Mouse (Mus musculus) midbrain, embryonic 15.5 days (tissue): ENCODE measurements around the gene Zfp799. TPM values are rescaled to one million over a fixed set of nuclear protein-coding genes. Genes with fewer than 3 reads are reported as not detected.

ENCODE experiments used
- ATAC-seq: fragments of 200-750 bp; cut with Nextera tagmentation; replicated peaks from 2 replicates; pipeline ENCODE4 v1.8.0; 2017; ENCODE audit warnings: moderate TSS enrichment
- H3K27ac ChIP-seq: fragments of 300-500 bp; sonication (generic); 2 replicates; pipeline ENCODE4 v1.5.1; 2015; ENCODE audit warnings: mild to moderate bottlenecking, inconsistent platforms
- H3K27me3 ChIP-seq: fragments of 300-500 bp; sonication (generic); replicated peaks from 2 replicates; pipeline ENCODE4 v1.6.1; 2015; ENCODE audit warnings: inconsistent platforms
- H3K36me3 ChIP-seq: fragments of 300-500 bp; sonication (generic); replicated peaks from 2 replicates; pipeline ENCODE4 v1.6.1; 2015; ENCODE audit warnings: inconsistent platforms
- H3K4me1 ChIP-seq: fragments of 300-500 bp; sonication (generic); 2 replicates; pipeline ENCODE4 v1.6.1; 2015; ENCODE audit warnings: inconsistent platforms
- H3K4me2 ChIP-seq: fragments of 300-500 bp; sonication (generic); 2 replicates; pipeline ENCODE4 v1.6.1; 2015; ENCODE audit warnings: inconsistent platforms, mild to moderate bottlenecking, moderate library complexity
- H3K4me3 ChIP-seq: fragments of 300-500 bp; sonication (generic); 2 replicates; pipeline ENCODE4 v1.5.1; 2015; ENCODE audit warnings: mild to moderate bottlenecking, inconsistent platforms
- H3K9ac ChIP-seq: fragments of 300-500 bp; sonication (generic); 2 replicates; pipeline ENCODE4 v1.6.1; 2015; ENCODE audit warnings: mild to moderate bottlenecking, inconsistent platforms
- H3K9me3 ChIP-seq: fragments of 300-500 bp; sonication (generic); 2 replicates; pipeline ENCODE4 v1.6.1; 2016; ENCODE audit warnings: inconsistent platforms
- WGBS: fragments of 180-500 bp; shearing (Covaris S2); methylation state at CpG from one replicate; pipeline ENCODE4 v1.1.7; 2015; ENCODE audit warnings: mixed read lengths; 5-methylcytosine and 5-hydroxymethylcytosine counted together
- polyA plus RNA-seq: library from polyadenylated mRNA; unstranded; fragments of >200 nt; fragmentation: Nextera tagmentation; extraction: Ambion mirVana; gene quantifications from 2 replicates; pipeline ENCODE4 v1.2.1, GENCODE M21; 2015

Zfp799 gene
- polyA plus RNA-seq, 1 experiment from 2014 or later, result 22.2 TPM

- Histone ChIP-seq H3K27ac (no peak overlapping the region), H3K27me3 (no peaks in the 10 kb centered on the region), H3K9me3 (no peaks in the 10 kb centered on the region), H3K4me2 (no peak overlapping the region), H3K36me3 (peaks cover 35% of the 10 kb centered on the region), H3K4me3 (no peak overlapping the region), H3K9ac (no peak overlapping the region), H3K4me1 (no peaks in the 10 kb centered on the region)
- WGBS, result 91% methylated on average over 1 of the region's 1 CpGs
- ATAC-seq, result no peak
Observed at GRCm38 (mm10) chr17:32816074-32816784, 13.8 kb downstream of the Zfp799 start.

GRCm38 (mm10) chr17:32814136-32814535 is 15.9 kb downstream of the Zfp799 start:
- H3K4me1 ChIP-seq, result no peaks in the 10 kb centered on the region
- H3K4me2 ChIP-seq, result no peak overlapping the region
- no peak overlapping the region for H3K4me3 ChIP-seq
- no peaks in the 10 kb centered on the region for H3K9me3 ChIP-seq
- no peaks in the 10 kb centered on the region for H3K27me3 ChIP-seq
- no peak overlapping the region for H3K9ac ChIP-seq
- H3K36me3 ChIP-seq, result peaks cover 17% of the 10 kb centered on the region
- WGBS, result 83% methylated on average over 7 of the region's 7 CpGs
- ATAC-seq, result no peak
- H3K27ac ChIP-seq, result no peak overlapping the region

GRCm38 (mm10) chr17:32810648-32811047 is 19.4 kb downstream of the Zfp799 start:
- no peaks in the 10 kb centered on the region for H3K9me3 ChIP-seq
- H3K4me1 ChIP-seq, result peaks cover 24% of the 10 kb centered on the region
- H3K27ac ChIP-seq, result no peak overlapping the region
- no peaks in the 10 kb centered on the region for H3K36me3 ChIP-seq
- H3K4me2 ChIP-seq, result peak overlapping the region; percentile 54; the same call in 1 of the 2 replicates
- WGBS, result 9% methylated on average over 1 of the region's 1 CpGs
- no peaks in the 10 kb centered on the region for H3K27me3 ChIP-seq
- no peak overlapping the region for H3K9ac ChIP-seq
- ATAC-seq, result no peak
- 0 out of 2 replicates have a peak overlapping the region, but pooled peaks have one; percentile 1 for H3K4me3 ChIP-seq

GRCm38 (mm10) chr17:32809544-32810374 is 20.3 kb downstream of the Zfp799 start, which contains the start of gene Zfp811:
Gene Zfp811, minus strand, starts transcription at chr17:32809931.
- peak within 1 kb of the TSS; percentile 96 for H3K27ac ChIP-seq
- H3K36me3 ChIP-seq, result no peaks in the 10 kb centered on the region
- WGBS, result under 1% methylated on average over 17 of the region's 17 CpGs
- H3K4me3 ChIP-seq, result peak within 1 kb of the TSS; percentile 73
- H3K4me1 ChIP-seq, result peaks cover 26% of the 10 kb centered on the region
- ATAC-seq, result peak; percentile 94
- H3K9me3 ChIP-seq, result no peaks in the 10 kb centered on the region
- H3K27me3 ChIP-seq, result no peaks in the 10 kb centered on the region
- peak within 1 kb of the TSS; percentile 82 for H3K9ac ChIP-seq
- peak within 1 kb of the TSS; percentile 54 for H3K4me2 ChIP-seq

GRCm38 (mm10) chr17:32808921-32809320 is 21.1 kb downstream of the Zfp799 start:
- Histone ChIP-seq H3K9me3 (no peaks in the 10 kb centered on the region), H3K9ac (peak overlapping the region; percentile 82), H3K4me3 (peak overlapping the region; percentile 73), H3K27me3 (no peaks in the 10 kb centered on the region), H3K36me3 (no peaks in the 10 kb centered on the region), H3K27ac (peak overlapping the region; percentile 96), H3K4me2 (peak overlapping the region; percentile 54), H3K4me1 (peaks cover 29% of the 10 kb centered on the region)
- ATAC-seq, result peak; percentile 19; the same call in 1 of the 2 replicates
- WGBS, result 4% methylated on average over 8 of the region's 8 CpGs

- Histone ChIP-seq H3K36me3 (peaks cover 4% of the 10 kb centered on the region; the same call in 1 of the 2 replicates), H3K27ac (no peak overlapping the region), H3K9ac (no peak overlapping the region), H3K4me2 (no peak overlapping the region), H3K4me3 (no peak overlapping the region), H3K27me3 (no peaks in the 10 kb centered on the region), H3K9me3 (no peaks in the 10 kb centered on the region), H3K4me1 (peaks cover 28% of the 10 kb centered on the region)
- no peak for ATAC-seq
- WGBS, result 76% methylated on average over 8 of the region's 8 CpGs
Observed at GRCm38 (mm10) chr17:32789244-32789643, 40.8 kb downstream of the Zfp799 start.

GRCm38 (mm10) chr17:32788576-32788975 is 41.5 kb downstream of the Zfp799 start:
- Histone ChIP-seq H3K36me3 (peaks cover 10% of the 10 kb centered on the region; the same call in 1 of the 2 replicates), H3K27ac (peak overlapping the region; percentile 29; the same call in 1 of the 2 replicates), H3K9me3 (no peaks in the 10 kb centered on the region), H3K4me2 (peak overlapping the region; percentile 61), H3K4me3 (peak overlapping the region; percentile 98), H3K4me1 (peaks cover 28% of the 10 kb centered on the region), H3K27me3 (no peaks in the 10 kb centered on the region), H3K9ac (no peak overlapping the region; the same call in 1 of the 2 replicates)
- 10% methylated on average over 9 of the region's 9 CpGs for WGBS
- peak; percentile 9; the same call in 1 of the 2 replicates for ATAC-seq

GRCm38 (mm10) chr17:32788094-32788559 is 41.9 kb downstream of the Zfp799 start, which contains the start of gene Zfp871:
Gene Zfp871, minus strand, starts transcription at chr17:32788287.
- H3K9ac ChIP-seq, result peak within 1 kb of the TSS; percentile 94
- peak within 1 kb of the TSS; percentile 66 for H3K4me2 ChIP-seq
- H3K36me3 ChIP-seq, result peaks cover 10% of the 10 kb centered on the region; the same call in 1 of the 2 replicates
- H3K27ac ChIP-seq, result peak within 1 kb of the TSS; percentile 93
- ATAC-seq, result peak; percentile 98
- H3K4me1 ChIP-seq, result peaks cover 28% of the 10 kb centered on the region
- no peaks in the 10 kb centered on the region for H3K9me3 ChIP-seq
- no peaks in the 10 kb centered on the region for H3K27me3 ChIP-seq
- under 1% methylated on average over 22 of the region's 22 CpGs for WGBS
- peak within 1 kb of the TSS; percentile 98 for H3K4me3 ChIP-seq

- Histone ChIP-seq H3K27ac (peak overlapping the region; percentile 93), H3K4me2 (peak overlapping the region; percentile 66), H3K4me3 (peak overlapping the region; percentile 98), H3K27me3 (no peaks in the 10 kb centered on the region), H3K36me3 (peaks cover 10% of the 10 kb centered on the region; the same call in 1 of the 2 replicates), H3K4me1 (peaks cover 28% of the 10 kb centered on the region), H3K9me3 (no peaks in the 10 kb centered on the region), H3K9ac (peak overlapping the region; percentile 94)
- 2% methylated on average over 31 of the region's 31 CpGs for WGBS
- ATAC-seq, result peak; percentile 90
Observed at GRCm38 (mm10) chr17:32787436-32788093, 42.5 kb downstream of the Zfp799 start.

- no peak for ATAC-seq
- WGBS, result 69% methylated on average over 6 of the region's 6 CpGs
- peak overlapping the region; percentile 98 for H3K4me3 ChIP-seq
Observed at GRCm38 (mm10) chr17:32786944-32787343, 43.1 kb downstream of the Zfp799 start.

GRCm38 (mm10) chr17:32785656-32786055 is 44.4 kb downstream of the Zfp799 start:
- no peak overlapping the region for H3K9ac ChIP-seq
- H3K36me3 ChIP-seq, result peaks cover 10% of the 10 kb centered on the region; the same call in 1 of the 2 replicates
- 92% methylated on average over 3 of the region's 3 CpGs for WGBS
- peaks cover 28% of the 10 kb centered on the region for H3K4me1 ChIP-seq
- H3K4me2 ChIP-seq, result peak overlapping the region; percentile 17; the same call in 1 of the 2 replicates
- ATAC-seq, result no peak
- H3K27me3 ChIP-seq, result no peaks in the 10 kb centered on the region
- no peaks in the 10 kb centered on the region for H3K9me3 ChIP-seq
- H3K4me3 ChIP-seq, result no peak overlapping the region
- H3K27ac ChIP-seq, result no peak overlapping the region

More at GRCm38 (mm10) chr17:32786944-32787343, 43.1 kb downstream of the Zfp799 start:
- H3K4me2 ChIP-seq, result peak overlapping the region; percentile 66
- peak overlapping the region; percentile 94 for H3K9ac ChIP-seq
- H3K36me3 ChIP-seq, result peaks cover 10% of the 10 kb centered on the region; the same call in 1 of the 2 replicates
- no peaks in the 10 kb centered on the region for H3K9me3 ChIP-seq
- no peak overlapping the region for H3K27ac ChIP-seq
- no peaks in the 10 kb centered on the region for H3K27me3 ChIP-seq
- peaks cover 28% of the 10 kb centered on the region for H3K4me1 ChIP-seq
